14 mouse cellular contexts compared by ENCODE assay signal in genomic region chr1:55076849-55077516, GRCm38 (mm10). TPM values are rescaled to one million over a fixed set of nuclear protein-coding genes. Genes with fewer than 3 reads are reported as not detected.
A peak's percentile ranks its signal among the peaks of the same experiment; 100 is the strongest.
DNase-seq lines count a peak whose midpoint lies in the region; ATAC-seq and TF ChIP-seq lines count a peak whose summit lies in the region.
"Had no signal": no experiment of that assay in that cellular context is flagged by ENCODE, and none has a peak within 500 bp of the region (broad histone marks: within the 10 kb centered on the region; RNA-seq: fewer than 3 reads in every experiment).

No protein-coding gene starts in this region.

- peaks cover 8% of the 10 kb centered on the region for H3K36me3 ChIP-seq in midbrain, embryonic 11.5 days (ENCODE audit: control insufficient read depth, insufficient read depth, low read length)
- H3K36me3 ChIP-seq in midbrain, embryonic 14.5 days (ENCODE audit: control insufficient read depth, insufficient read depth, low read length), result peaks cover 60% of the 10 kb centered on the region
- peaks cover 37% of the 10 kb centered on the region for H3K36me3 ChIP-seq in liver, postnatal 0 days (replicated peaks; ENCODE audit: insufficient read depth, low read length)
- H3K36me3 ChIP-seq in heart, embryonic 12.5 days, result peaks cover 52% of the 10 kb centered on the region

- no peaks in the 10 kb centered on the region for H3K27me3 ChIP-seq in midbrain, embryonic 11.5 days (ENCODE audit: control insufficient read depth, insufficient read depth, low read length)
- H3K27me3 ChIP-seq in midbrain, embryonic 14.5 days (ENCODE audit: control insufficient read depth, insufficient read depth, low read length), result no peaks in the 10 kb centered on the region
- no peaks in the 10 kb centered on the region for H3K27me3 ChIP-seq in liver, postnatal 0 days (ENCODE audit: insufficient read depth, low read length)
- H3K27me3 ChIP-seq in heart, embryonic 12.5 days (replicated peaks), result no peaks in the 10 kb centered on the region
- H3K27me3 ChIP-seq: hindbrain, embryonic 12.5 days; liver, embryonic 15.5 days; Patski had no signal

- H3K4me2 ChIP-seq in midbrain, embryonic 11.5 days, result no peak overlapping the region
- no peak overlapping the region for H3K4me2 ChIP-seq in midbrain, embryonic 14.5 days (ENCODE audit: low read length)
- H3K4me2 ChIP-seq in liver, postnatal 0 days (ENCODE audit: low read depth, low read length), result no peak overlapping the region
- H3K4me2 ChIP-seq in heart, embryonic 12.5 days, result no peak overlapping the region
- H3K4me2 ChIP-seq: hindbrain, embryonic 12.5 days; liver, embryonic 15.5 days had no signal

- no peaks in the 10 kb centered on the region for H3K9me3 ChIP-seq in midbrain, embryonic 11.5 days (ENCODE audit: control insufficient read depth, low read length)
- H3K9me3 ChIP-seq in midbrain, embryonic 14.5 days (ENCODE audit: control insufficient read depth, low read length), result no peaks in the 10 kb centered on the region
- H3K9me3 ChIP-seq in liver, postnatal 0 days (ENCODE audit: low read length), result no peaks in the 10 kb centered on the region
- H3K9me3 ChIP-seq in heart, embryonic 12.5 days (replicated peaks), result no peaks in the 10 kb centered on the region
- H3K9me3 ChIP-seq: forebrain, embryonic 10.5 days; heart, embryonic 10.5 days; hindbrain, embryonic 12.5 days; liver, embryonic 15.5 days had no signal

- 90% methylated on average over 2 of the region's 2 CpGs for WGBS in midbrain, embryonic 11.5 days
- 85% methylated on average over 2 of the region's 2 CpGs for WGBS in midbrain, embryonic 14.5 days
- WGBS in liver, postnatal 0 days (ENCODE audit: insufficient replicate concordance), result 88% methylated on average over 2 of the region's 2 CpGs
- 80% methylated on average over 2 of the region's 2 CpGs for WGBS in heart, embryonic 12.5 days

- no peak overlapping the region for H3K9ac ChIP-seq in midbrain, embryonic 11.5 days (ENCODE audit: low read length)
- no peak overlapping the region for H3K9ac ChIP-seq in midbrain, embryonic 14.5 days (replicated peaks; ENCODE audit: low read length)
- H3K9ac ChIP-seq in liver, postnatal 0 days (replicated peaks), result no peak overlapping the region
- no peak overlapping the region for H3K9ac ChIP-seq in heart, embryonic 12.5 days
- H3K9ac ChIP-seq: hindbrain, embryonic 12.5 days; liver, embryonic 15.5 days had no signal

- DNase-seq in adrenal gland, postnatal 36 days, result peak; percentile 34 to 40
- no peak for DNase-seq in adrenal gland, adult 8-10 months
- DNase-seq in midbrain, embryonic 11.5 days (ENCODE audit: low spot score, missing footprints), result peak; percentile 72
- no peak for DNase-seq in midbrain, embryonic 14.5 days
- DNase-seq in liver, postnatal 0 days, result no peak
- peak; percentile 28 for DNase-seq in yolk sac, embryonic 10.5 days (ENCODE audit: low spot score)
- no peak for DNase-seq in thymus, postnatal 10 days (ENCODE audit: low spot score in 2 of 2)
- DNase-seq: cerebellum, adult 2 months had no signal

- ATAC-seq in midbrain, embryonic 11.5 days (ENCODE audit: low FRiP score), result no peak
- no peak for ATAC-seq in midbrain, embryonic 14.5 days (ENCODE audit: low FRiP score, low TSS enrichment)
- no peak for ATAC-seq in liver, postnatal 0 days
- ATAC-seq in heart, embryonic 12.5 days (ENCODE audit: insufficient number of reproducible peaks, low FRiP score), result no peak

- no peaks in the 10 kb centered on the region for H3K4me1 ChIP-seq in midbrain, embryonic 11.5 days (ENCODE audit: control insufficient read depth, insufficient read depth, low read length)
- no peaks in the 10 kb centered on the region for H3K4me1 ChIP-seq in midbrain, embryonic 14.5 days (ENCODE audit: control insufficient read depth, insufficient read depth, low read length)
- H3K4me1 ChIP-seq in liver, postnatal 0 days (ENCODE audit: insufficient read depth), result peaks cover 10% of the 10 kb centered on the region
- H3K4me1 ChIP-seq in heart, embryonic 12.5 days (replicated peaks), result peaks cover 15% of the 10 kb centered on the region
- H3K4me1 ChIP-seq: forebrain, embryonic 10.5 days; hindbrain, embryonic 12.5 days had no signal

- H3K27ac ChIP-seq in midbrain, embryonic 11.5 days (ENCODE audit: low read depth, low read length), result no peak overlapping the region
- H3K27ac ChIP-seq in midbrain, embryonic 14.5 days (replicated peaks; ENCODE audit: low read depth, low read length), result no peak overlapping the region
- H3K27ac ChIP-seq in liver, postnatal 0 days (ENCODE audit: low read depth), result peak overlapping the region; percentile 16; the same call in 1 of the 2 replicates
- H3K27ac ChIP-seq in heart, embryonic 12.5 days (ENCODE audit: poor library complexity, severe bottlenecking), result no peak overlapping the region
- H3K27ac ChIP-seq: forebrain, embryonic 10.5 days; heart, embryonic 10.5 days; hindbrain, embryonic 12.5 days had no signal

- no peak for TF ChIP-seq EP300 in liver, postnatal 0 days (IDR thresholded peaks at IDR 0.05; ENCODE audit: low read depth)

- H3K4me3 ChIP-seq in midbrain, embryonic 11.5 days (ENCODE audit: low read depth, low read length), result no peak overlapping the region
- H3K4me3 ChIP-seq in midbrain, embryonic 14.5 days (replicated peaks; ENCODE audit: low read depth, low read length), result no peak overlapping the region
- no peak overlapping the region for H3K4me3 ChIP-seq in liver, postnatal 0 days (ENCODE audit: low read depth, low read length)
- no peak overlapping the region for H3K4me3 ChIP-seq in heart, embryonic 12.5 days
- H3K4me3 ChIP-seq: forebrain, embryonic 10.5 days; heart, embryonic 10.5 days; hindbrain, embryonic 12.5 days; liver, embryonic 15.5 days had no signal

- TF ChIP-seq CTCF in liver, postnatal 0 days (IDR thresholded peaks at IDR 0.05; ENCODE audit: low read depth), result no peak

RNA-seq across cellular contexts. Expression of gene Hspe1, which starts 10.9 kb away (rescaled TPM):
- total RNA-seq in adrenal gland, postnatal 36 days (2021), result 100 to 1,000 TPM; 769 to 795 TPM
- 1,000 to 10,000 TPM in 1 of 4 experiments, 100 to 1,000 TPM in 3; 299 to 1,036 (median 606) TPM for total RNA-seq in adrenal gland, adult 8-10 months (2022)
- 517 and 525 TPM in 2 replicates for polyA plus RNA-seq in midbrain, embryonic 11.5 days (2014; fragmentation: Nextera tagmentation; extraction: Ambion mirVana)
- polyA plus RNA-seq in midbrain, embryonic 14.5 days (2014; fragmentation: Nextera tagmentation; extraction: Ambion mirVana), result 255 and 258 TPM in 2 replicates
- polyA plus RNA-seq in liver, postnatal 0 days (2015; fragmentation: Nextera tagmentation; extraction: Ambion mirVana), result 513 and 558 TPM in 2 replicates
- 427 and 428 TPM in 2 replicates for polyA plus RNA-seq in heart, embryonic 12.5 days (2016; fragmentation: Nextera tagmentation; extraction: Ambion mirVana)

RNA-seq across cellular contexts. Expression of gene Hspd1, which starts 11.1 kb away (rescaled TPM):
- total RNA-seq in adrenal gland, postnatal 36 days (2021), result 1,000 to 10,000 TPM; 1,397 to 1,482 TPM
- total RNA-seq in adrenal gland, adult 8-10 months (2022), result 1,000 to 10,000 TPM in 2 of 4 experiments, 100 to 1,000 TPM in 2; 545 to 1,761 (median 966) TPM
- 409 and 425 TPM in 2 replicates for polyA plus RNA-seq in midbrain, embryonic 11.5 days (2014; fragmentation: Nextera tagmentation; extraction: Ambion mirVana)
- polyA plus RNA-seq in midbrain, embryonic 14.5 days (2014; fragmentation: Nextera tagmentation; extraction: Ambion mirVana), result 207 and 232 TPM in 2 replicates
- polyA plus RNA-seq in liver, postnatal 0 days (2015; fragmentation: Nextera tagmentation; extraction: Ambion mirVana), result 288 and 295 TPM in 2 replicates
- 562 and 569 TPM in 2 replicates for polyA plus RNA-seq in heart, embryonic 12.5 days (2016; fragmentation: Nextera tagmentation; extraction: Ambion mirVana)

RNA-seq across cellular contexts. Expression of gene Coq10b, which starts 24.4 kb away (rescaled TPM):
- total RNA-seq in adrenal gland, postnatal 36 days (2021), result 100 to 1,000 TPM; 142 to 168 TPM
- 100 to 1,000 TPM; 100 to 138 (median 107) TPM for total RNA-seq in adrenal gland, adult 8-10 months (2022)
- polyA plus RNA-seq in midbrain, embryonic 11.5 days (2014; fragmentation: Nextera tagmentation; extraction: Ambion mirVana), result 33.8 and 38.3 TPM in 2 replicates
- 38.7 and 41.4 TPM in 2 replicates for polyA plus RNA-seq in midbrain, embryonic 14.5 days (2014; fragmentation: Nextera tagmentation; extraction: Ambion mirVana)
- polyA plus RNA-seq in liver, postnatal 0 days (2015; fragmentation: Nextera tagmentation; extraction: Ambion mirVana), result 20.6 and 24.4 TPM in 2 replicates
- polyA plus RNA-seq in heart, embryonic 12.5 days (2016; fragmentation: Nextera tagmentation; extraction: Ambion mirVana), result 23.1 and 25.3 TPM in 2 replicates

RNA-seq across cellular contexts. Expression of gene Sf3b1, which starts 49.7 kb away (rescaled TPM):
- total RNA-seq in adrenal gland, postnatal 36 days (2021), result 100 to 1,000 TPM; 139 to 141 TPM
- total RNA-seq in adrenal gland, adult 8-10 months (2022), result 100 to 1,000 TPM; 120 to 217 (median 165) TPM
- 365 and 366 TPM in 2 replicates for polyA plus RNA-seq in midbrain, embryonic 11.5 days (2014; fragmentation: Nextera tagmentation; extraction: Ambion mirVana)
- polyA plus RNA-seq in midbrain, embryonic 14.5 days (2014; fragmentation: Nextera tagmentation; extraction: Ambion mirVana), result 339 and 395 TPM in 2 replicates
- polyA plus RNA-seq in liver, postnatal 0 days (2015; fragmentation: Nextera tagmentation; extraction: Ambion mirVana), result 101 and 117 TPM in 2 replicates
- polyA plus RNA-seq in heart, embryonic 12.5 days (2016; fragmentation: Nextera tagmentation; extraction: Ambion mirVana), result 208 and 217 TPM in 2 replicates

RNA-seq across cellular contexts. Expression of gene Mob4, which starts 54.0 kb away (rescaled TPM):
- 100 to 1,000 TPM; 311 to 394 TPM for total RNA-seq in adrenal gland, postnatal 36 days (2021)
- total RNA-seq in adrenal gland, adult 8-10 months (2022), result 100 to 1,000 TPM; 120 to 399 (median 199) TPM
- 148 and 177 TPM in 2 replicates for polyA plus RNA-seq in midbrain, embryonic 11.5 days (2014; fragmentation: Nextera tagmentation; extraction: Ambion mirVana)
- 183 and 196 TPM in 2 replicates for polyA plus RNA-seq in midbrain, embryonic 14.5 days (2014; fragmentation: Nextera tagmentation; extraction: Ambion mirVana)
- 40.1 and 42.2 TPM in 2 replicates for polyA plus RNA-seq in liver, postnatal 0 days (2015; fragmentation: Nextera tagmentation; extraction: Ambion mirVana)
- 104 and 110 TPM in 2 replicates for polyA plus RNA-seq in heart, embryonic 12.5 days (2016; fragmentation: Nextera tagmentation; extraction: Ambion mirVana)

Comparison
In these comparisons a context has a peak if more than half of its experiments do, and no peak if none do; other contexts are left out.
1. DNase-seq: peak in adrenal gland, postnatal 36 days (2 of 2), midbrain, embryonic 11.5 days (single experiment) and yolk sac, embryonic 10.5 days (single experiment); none in adrenal gland, adult 8-10 months (single experiment), midbrain, embryonic 14.5 days (single experiment), liver, postnatal 0 days (single experiment) and thymus, postnatal 10 days (0 of 2).